Mouse (Mus musculus): ENCODE results near the gene Rabgap1l. TPM values are rescaled to one million over a fixed set of nuclear protein-coding genes. Genes with fewer than 3 reads are reported as not detected.

Rabgap1l gene
- total RNA-seq, 2 experiments from 2014 or later: 189 to 200 TPM

DNA sequence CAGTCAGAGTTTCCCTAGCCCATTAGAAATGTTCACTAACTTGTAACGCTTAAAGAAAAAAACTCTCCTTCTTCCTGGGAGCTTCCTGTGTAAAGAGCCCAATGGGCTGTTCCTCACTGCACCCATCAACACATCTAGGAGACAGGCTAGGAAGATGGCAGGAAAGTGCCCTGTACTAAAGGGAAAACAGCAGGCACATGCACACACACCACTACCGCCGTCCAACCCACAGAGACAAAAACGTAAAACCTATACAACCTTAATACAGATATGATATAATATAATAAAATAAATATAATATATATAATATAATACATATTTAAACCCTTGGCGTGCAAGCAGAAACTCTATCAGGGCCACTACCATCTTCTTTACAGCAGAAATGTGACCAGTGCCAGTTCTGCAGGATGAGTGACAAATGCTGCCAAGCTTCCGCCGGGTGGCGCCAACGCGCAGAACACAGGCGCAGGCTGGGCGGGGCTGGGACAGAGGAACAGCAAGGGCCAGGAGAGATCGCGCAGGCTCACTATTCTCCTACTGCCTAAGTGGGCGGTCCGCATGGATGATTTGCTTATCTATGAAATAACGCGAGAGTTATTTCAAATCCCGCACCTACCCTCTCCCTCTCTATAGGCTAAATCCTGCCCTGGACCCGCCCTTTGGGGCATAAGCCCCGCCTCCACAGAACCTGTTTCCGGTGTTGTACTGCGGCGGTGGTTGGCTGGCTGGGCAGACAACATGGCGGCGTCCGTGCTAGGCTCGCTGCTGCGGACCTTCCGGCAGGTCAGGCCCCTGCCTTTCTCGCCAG lies 598.3 kb downstream of the Rabgap1l start, which contains the start of gene Mrps14:
TSS of gene Mrps14 (plus strand) at position 687 of the 808 bp plus-strand sequence.
- intact Hi-C loops (cut with DNase I): loop anchor here (1.0 kb wide), 1 partner anchor 18 kb away; the partner anchor contains the start of gene Cacybp
- peak; percentile 97 to 100 for DNase-seq (ENCODE audit: low spot score in 2 of 2)

DNA sequence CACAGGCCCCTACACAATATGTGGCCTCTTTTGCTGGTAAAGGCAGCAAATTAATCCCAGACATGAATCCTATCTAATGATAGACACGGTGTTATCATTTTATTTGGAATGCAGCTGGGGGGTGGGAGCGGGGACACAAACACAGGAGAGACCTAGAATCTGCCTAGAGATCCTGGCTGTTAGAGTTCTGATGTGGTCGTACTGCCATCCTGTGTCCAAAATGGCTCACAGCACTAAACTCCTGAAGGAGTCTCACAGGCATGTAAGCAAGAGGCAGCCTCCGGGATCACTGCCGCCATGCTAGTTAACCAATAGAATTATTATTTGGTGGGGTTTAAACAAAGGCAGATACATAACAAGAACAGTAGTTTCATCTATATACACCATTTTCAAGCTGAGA lies 608.5 kb downstream of the Rabgap1l start:
- intact Hi-C loops (cut with DNase I): loop anchor here (5.0 to 10.0 kb wide), 4 partner anchors 87 to 1470 kb away; partner anchors contain the start of gene Tnr
- peak; percentile 56 to 76 for DNase-seq (ENCODE audit: low spot score in 2 of 2)

DNA sequence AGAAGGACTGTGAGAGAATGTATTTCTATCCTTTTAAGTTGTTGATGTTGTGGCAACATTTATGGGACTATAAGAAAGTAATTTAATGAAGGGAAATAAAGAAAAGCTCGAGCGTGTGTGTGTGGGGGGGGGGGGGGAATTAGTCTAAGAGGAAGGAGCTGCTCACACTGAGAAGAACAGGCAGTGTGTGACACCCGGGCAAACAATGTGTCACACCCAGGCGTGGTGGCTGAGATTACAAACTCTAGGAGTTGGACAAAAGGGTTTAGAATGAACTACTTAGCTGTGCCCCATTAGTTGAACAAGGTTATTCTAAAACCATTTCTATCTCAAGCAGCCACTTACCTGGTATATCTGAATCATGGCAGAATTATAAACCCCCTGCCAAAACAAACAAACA lies 611.8 kb downstream of the Rabgap1l start:
- intact Hi-C loops (cut with DNase I): loop anchor here (5.0 to 10.0 kb wide), 4 partner anchors 84 to 1466 kb away; partner anchors contain the start of gene Tnr

DNA sequence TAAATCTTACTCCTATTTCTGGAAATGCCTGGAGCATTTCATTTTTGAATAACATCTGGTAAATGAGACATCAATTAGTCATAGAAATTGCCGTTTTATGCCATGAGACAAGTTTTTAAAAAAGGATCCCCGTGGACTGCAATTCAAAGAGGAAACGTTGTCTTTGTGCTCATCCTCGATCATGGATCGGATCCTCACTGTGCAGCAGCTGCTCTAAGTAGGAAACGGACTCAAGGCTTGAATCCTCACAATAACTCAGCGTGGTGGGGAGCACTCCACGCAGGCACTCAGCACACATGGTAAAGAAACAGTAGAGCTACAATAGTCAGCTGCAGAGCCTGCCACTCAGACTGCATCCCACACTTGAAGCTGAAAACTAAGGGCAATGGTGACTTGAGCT lies 616.1 kb downstream of the Rabgap1l start:
- DNase-seq (ENCODE audit: low spot score in 2 of 2): peak in 1 of 2 experiments; percentile 12
- intact Hi-C loops (cut with DNase I): loop anchor here (10.0 kb wide), 1 partner anchor 252 kb away; no protein-coding TSS in a partner anchor

More for the DNA sequence above, 611.8 kb downstream of the Rabgap1l start:
- no peak for DNase-seq (ENCODE audit: low spot score in 2 of 2)

Small RNA genes lying within 50 kb of the gene (microRNA-seq; reads per million reads assigned to microRNA genes)
- gene Mir1927: 1.7 to 3.7 reads per million in 2 experiments

Other genes starting within 250 kb of the Rabgap1l start
- 10 to 100 TPM; 40.3 to 46.4 TPM for gene Rc3h1, start 113.2 kb upstream of the Rabgap1l start, total RNA-seq (2021)
- under 1 TPM; 0.27 to 0.57 TPM for gene Serpinc1, start 185.4 kb upstream of the Rabgap1l start, total RNA-seq (2021)
- 10 to 100 TPM; 17.6 to 18.2 TPM for gene Zbtb37, start 241.6 kb upstream of the Rabgap1l start, total RNA-seq (2021)